Mouse (Mus musculus) neural tube, embryonic 10.5 days (tissue): Measurements from ENCODE around the gene Kcnj4.
A peak's percentile ranks its signal among the peaks of the same experiment; 100 is the strongest.

ENCODE experiments used
- DNase-seq: peaks from one replicate; pipeline ENCODE4 v3.0.0-alpha.2; 2017; ENCODE audit warnings: low spot score; ENCODE audit errors: extremely low spot score

Kcnj4 gene

DNA sequence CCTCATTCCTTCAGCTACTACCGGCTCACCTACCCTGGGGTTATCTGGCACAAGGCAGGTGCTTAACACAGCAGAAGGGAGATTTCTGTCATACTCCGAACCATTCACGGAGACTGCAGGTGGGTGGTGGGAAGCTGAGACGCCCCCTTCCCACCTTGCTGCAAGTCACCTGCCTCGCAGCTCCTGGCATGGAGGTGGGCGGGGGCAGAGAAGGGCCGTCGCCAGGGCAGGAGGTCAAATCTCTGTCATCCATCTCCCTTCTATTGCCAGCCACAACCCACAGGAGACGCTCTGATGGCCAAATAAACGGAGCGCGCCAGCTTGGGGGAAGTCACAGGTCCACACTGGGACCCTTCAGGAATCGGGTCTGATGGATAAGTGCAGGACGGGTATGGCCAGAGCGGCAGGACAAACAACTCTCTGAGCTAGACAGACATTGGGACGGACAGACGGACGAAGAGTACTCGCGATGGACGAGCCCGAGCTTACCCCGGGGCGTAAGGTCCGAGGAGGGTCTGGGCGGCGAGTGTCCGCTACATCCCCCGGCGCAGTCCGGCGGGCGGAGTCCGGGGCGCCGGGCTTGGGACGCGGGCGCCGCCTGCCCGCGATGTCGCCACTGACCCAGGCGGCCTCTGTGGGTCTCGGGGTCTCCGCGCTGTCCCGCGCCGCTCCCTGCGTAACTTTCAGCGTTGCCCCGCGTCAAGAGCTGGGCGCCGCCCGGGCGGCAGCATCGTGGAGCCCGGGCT is at the start of gene Kcnj4:
TSS of gene Kcnj4 (minus strand) at position 535 of the 746 bp plus-strand sequence.
- DNase-seq, result peak; percentile 57

DNA sequence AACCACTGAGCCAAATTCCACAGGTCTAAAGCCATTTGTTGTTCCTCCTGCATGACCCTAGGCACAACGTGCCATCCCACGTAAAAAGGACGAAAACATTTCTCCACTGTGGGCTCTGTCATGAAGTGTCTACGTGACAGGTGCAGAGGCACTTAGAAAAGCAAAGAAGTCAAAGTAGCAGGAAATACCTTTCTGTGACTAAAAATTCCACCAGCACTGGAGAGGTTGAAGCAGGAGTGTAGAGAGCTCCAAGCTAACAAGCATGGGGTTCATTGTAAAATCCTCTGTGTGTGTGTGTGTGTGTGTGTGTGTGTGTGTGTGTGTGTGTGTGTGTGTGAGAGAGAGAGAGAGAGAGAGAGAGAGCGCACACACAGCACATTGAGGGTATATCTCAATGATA is 47.5 kb upstream of the Kcnj4 start:
- no peak for DNase-seq

DNA sequence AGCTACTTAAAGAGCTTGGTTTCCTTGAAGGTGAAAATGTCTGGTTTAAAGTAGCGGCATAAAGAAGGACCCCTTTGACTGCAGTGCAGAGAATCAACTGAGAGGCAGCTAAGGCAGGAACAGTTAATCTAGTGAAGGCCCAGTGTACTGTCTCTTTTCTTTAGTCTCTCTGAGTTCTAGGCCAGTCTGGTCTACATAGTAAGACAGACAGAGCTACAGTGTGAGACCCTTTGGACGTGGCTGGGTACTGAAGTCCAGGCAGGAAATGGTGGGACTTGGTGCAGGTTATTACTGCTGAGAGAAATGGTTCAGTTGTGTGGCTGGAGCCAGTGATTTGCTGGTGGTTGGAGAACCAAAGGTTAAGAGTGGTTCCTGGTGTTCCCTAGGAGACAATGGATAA is 43.2 kb upstream of the Kcnj4 start:
- no peak for DNase-seq

DNA sequence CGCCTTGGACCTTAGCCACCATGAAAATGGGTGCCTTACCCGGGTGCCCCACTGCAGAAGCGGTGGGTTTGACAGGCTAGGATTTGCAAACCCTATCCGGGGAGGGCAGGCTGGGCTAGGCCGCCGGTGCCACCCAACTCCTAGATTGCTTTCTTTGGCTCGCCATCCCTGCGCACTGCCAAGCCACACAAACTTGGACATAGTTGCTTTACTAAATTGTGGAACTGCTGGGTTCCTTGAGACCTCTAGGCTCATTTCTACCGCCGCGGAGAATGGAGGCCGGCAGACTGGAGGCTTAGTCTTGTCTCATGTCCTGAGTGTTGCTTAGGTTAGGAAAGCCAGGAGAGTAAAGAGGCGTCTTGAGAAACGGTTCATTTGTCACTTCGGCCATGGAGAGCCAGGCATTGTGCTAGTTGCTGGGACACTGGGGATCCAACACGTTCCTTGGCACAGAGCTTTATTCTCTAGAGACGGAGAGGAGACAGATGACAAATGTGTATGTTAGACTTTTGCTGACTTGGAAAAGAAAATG is 42.3 kb upstream of the Kcnj4 start:
- no peak for DNase-seq

DNA sequence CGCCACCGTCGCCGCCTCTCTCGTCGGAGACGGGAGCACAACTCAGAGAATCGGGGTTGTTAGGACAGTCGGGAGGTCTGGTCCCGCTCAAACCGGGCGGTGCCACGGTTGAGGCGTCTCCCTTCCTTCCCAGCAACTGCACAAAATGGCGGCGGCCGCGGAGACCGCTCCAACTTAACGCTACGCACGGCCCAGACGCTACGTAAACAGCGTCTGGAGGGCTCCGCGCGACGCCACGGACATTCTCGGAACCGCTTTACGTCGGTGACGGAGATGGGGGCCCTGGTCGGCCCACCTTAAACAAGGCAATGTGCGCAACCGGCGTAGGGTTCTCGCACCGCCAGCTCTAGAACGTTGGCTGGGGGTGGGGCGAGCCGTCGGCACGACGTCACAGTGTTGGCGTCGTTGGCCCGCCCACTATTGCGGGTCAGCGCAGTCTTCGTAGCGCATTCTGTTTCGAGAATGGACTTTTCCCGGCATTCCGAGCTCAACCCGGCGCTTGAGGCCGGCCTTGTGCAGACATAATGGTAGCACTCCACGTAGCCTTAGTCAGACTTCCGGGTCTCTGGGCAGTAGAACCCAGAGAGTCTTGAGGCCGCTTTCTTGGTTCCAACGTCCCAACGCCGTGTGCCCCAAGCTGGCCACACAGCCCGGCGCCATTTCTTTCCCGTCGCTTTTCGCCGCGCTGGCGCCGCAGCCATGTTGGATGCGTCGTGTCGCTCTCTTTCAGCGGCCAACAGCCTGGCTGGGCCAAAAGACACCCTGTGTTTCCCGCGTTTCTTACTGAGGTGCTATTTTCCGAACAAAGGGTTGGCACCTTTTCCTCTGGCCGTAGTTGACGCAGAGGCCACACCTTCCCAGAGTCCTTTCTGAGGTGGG is 41.6 kb upstream of the Kcnj4 start, which contains the start of gene Ddx17:
TSS of gene Ddx17 (minus strand) at position 332 of the 879 bp plus-strand sequence.
- DNase-seq, result peak; percentile 100

DNA sequence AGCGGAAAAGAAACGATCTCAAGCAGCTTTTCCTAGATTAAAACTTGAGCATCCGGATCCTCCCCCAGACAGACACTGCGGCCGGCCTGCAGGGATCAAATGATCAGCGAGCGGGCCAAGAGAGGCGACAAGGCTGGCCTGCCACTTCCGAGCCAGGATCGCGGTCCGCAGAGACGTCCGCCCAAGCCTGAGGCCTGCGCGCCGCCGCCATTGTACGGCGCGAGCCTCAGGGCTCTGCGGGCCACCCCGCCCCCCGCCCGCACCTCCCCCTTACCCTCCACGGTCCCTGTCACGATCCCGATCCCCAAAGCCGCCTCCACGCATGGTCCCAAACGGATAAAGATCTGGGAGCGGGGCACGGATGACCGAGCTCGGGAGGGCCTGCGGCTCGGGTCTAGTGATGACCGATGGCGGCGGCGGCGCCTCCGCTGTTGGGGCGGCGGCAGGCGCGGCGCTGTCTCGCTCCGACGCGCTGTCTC is 40.9 kb upstream of the Kcnj4 start:
- no peak for DNase-seq

DNA sequence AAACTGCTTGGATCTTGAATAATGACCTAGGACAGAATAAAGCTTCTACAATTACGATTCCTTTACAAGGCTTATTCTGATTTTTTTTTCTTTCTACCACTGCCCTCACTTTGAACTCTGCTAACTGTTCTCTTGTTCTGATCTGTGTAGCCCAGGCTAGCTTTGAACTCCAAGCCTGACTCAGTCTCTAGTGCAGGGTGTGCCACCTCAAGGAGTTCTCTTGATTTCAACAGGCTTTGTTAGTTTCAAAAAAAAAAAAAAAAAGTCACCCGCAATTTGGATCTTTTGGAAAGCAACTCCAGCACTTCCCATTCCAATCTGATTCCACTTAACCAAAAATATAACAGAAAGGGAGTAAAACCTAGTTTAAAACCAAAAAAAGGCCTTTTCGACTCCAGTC is 40.5 kb upstream of the Kcnj4 start:
- DNase-seq, result no peak

DNA sequence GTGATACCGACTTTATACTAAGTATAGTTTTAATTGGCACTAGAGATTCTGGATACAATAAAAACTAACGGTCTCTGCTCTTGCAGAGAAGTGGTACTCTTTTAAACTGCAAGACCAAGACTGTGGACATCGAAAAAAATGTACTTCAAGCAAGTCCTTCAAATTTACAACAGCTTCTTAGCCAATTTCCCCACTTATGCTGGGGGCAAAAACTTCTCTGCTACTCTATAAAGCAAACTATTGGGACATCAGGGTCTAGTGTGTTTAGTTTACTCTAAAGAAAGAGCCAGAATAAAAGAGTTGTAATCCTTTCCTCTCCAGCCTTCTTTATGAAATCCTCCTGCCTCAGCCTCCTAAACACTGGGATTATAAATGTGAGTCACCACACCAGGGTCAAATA is 38.9 kb upstream of the Kcnj4 start:
- no peak for DNase-seq

DNA sequence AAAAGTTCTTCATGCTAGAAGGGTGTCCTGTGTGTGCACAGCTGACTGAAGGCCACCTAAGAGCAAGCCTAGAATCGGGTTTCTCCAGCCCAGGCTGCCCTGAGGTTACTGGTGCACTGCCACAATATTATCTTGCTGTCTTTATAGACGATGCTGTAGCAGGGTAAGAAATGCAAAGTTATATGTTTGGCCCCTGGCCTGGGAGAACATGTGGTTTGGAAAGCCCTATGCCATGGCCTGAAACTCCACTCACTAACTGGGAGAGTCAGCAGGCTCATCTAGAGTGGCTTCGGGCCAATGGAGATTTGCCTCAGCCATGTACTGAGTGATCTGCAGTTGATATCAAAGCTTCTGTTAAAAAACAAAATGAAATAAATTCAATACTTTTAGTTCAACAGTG is 28.8 kb upstream of the Kcnj4 start:
- DNase-seq, result no peak

DNA sequence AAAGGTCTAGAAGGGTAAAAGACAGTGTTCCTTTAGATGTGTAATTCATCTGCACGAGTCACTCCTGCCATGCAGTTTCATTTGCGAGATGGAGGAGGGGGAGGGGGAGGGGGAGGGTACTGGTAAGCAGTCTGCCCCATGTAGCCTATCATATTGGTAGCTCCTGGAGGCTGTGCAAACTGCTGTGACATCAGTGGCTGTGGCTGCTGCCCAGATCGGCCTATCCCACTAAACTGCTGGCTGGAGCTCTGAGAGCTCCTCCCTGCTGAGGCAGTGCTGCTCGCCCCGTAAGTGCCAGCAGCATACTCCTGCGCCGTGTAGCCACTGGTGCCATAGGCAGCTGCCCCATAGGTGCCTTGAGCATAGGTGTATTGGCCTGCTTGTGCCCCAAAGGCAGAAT is 24.9 kb upstream of the Kcnj4 start:
- no peak for DNase-seq

DNA sequence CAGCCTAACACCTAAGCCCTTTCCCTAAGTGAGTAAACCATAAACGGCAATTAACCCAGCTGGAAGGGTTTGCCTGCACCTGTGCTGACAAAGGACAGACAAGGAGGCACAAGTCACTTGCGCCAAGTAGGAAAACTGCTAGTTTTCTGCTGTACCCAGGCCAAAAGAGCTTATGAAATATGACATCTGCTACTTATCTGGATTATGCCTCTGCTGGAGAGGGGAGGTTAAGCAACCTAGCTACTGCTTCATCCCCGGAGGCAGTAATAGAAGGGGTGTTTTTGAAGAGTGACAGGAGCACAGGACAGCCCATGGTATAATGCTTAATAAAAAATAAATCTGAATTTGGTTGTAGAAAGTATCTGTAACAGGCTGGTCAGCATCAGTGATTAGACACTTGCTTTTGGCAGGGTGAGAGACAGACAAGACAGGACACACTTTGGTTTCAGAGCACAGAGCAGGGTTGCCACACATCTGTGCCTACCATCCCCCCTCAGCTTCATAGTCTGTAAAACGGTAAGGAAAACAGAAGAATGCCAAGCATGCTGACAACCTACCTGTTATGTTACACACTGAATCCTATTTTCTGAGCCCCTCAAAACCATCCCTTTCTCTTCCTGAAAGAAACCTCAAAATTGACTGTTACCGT is 23.1 kb upstream of the Kcnj4 start:
- peak; percentile 13 for DNase-seq

DNA sequence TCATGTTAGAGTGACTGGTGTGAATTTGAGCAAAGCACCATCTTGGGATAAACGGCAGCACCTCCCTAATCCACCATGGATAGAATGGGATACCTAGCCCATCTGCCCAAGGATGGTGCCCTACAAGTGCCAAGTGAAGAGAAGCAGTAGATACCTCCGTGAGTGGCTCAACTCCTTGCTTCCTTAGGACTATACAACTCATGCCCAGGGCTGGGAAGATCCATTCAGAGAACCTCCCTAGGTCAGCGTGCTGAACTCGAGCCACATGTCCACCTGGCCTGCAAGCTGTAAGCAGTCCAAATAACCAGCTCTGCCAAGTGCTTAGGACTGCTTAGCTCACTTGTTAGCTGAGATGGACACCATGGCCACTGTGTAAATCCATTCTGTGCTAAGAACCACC is 22.2 kb upstream of the Kcnj4 start:
- peak; percentile 34 for DNase-seq

DNA sequence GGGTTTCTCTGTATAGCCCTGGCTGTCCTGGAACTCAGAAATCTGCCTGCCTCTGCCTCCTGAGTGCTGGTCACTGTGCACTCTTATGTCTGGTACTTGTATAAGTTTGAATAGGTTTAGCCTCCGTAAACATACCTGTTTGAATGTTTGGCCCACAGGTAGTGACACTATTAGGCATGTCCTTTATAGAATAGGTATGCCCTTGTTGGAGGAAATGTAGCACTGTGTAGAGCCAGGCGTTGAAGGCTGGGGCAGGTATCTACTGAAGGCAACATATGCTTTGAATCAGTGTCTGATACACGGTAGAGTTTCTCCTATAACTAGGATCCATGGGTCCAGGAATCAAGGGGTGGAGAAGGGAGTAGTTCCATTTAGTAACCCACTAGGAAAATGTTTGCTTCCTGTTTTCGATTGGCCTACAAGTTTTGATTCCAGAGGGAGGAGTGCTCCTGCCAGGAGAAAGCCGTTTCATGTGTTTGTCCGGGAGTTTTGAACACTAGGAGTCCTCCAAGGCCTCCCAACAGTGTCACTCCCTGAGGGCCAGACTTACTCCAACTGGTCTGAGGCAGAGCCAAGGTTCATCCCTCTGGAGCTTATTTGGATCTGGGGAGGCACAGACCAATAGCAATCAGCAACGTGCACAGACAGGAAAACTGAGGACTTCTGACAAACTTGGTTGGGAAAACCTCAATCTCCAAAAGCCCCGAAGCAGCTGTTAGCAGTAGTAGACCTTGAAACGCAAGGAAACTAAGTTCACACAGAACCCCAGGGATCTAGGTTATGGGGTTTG is 21.1 kb upstream of the Kcnj4 start:
- no peak for DNase-seq

DNA sequence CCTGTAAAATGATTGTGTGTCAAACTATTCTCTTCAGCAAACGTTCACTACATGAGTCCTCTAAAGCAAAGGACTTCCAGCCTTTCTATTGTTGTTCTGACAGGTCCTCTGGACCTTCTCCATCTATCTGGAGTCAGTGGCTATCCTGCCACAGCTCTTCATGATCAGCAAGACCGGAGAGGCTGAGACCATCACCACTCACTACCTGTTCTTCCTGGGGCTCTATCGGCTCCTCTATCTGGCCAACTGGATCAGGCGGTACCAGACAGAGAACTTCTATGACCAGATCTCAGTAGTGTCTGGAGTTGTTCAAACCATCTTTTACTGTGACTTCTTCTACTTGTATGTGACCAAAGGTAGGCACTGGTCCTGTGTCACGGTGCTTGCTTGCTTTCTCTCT is 20.5 kb upstream of the Kcnj4 start:
- no peak for DNase-seq

DNA sequence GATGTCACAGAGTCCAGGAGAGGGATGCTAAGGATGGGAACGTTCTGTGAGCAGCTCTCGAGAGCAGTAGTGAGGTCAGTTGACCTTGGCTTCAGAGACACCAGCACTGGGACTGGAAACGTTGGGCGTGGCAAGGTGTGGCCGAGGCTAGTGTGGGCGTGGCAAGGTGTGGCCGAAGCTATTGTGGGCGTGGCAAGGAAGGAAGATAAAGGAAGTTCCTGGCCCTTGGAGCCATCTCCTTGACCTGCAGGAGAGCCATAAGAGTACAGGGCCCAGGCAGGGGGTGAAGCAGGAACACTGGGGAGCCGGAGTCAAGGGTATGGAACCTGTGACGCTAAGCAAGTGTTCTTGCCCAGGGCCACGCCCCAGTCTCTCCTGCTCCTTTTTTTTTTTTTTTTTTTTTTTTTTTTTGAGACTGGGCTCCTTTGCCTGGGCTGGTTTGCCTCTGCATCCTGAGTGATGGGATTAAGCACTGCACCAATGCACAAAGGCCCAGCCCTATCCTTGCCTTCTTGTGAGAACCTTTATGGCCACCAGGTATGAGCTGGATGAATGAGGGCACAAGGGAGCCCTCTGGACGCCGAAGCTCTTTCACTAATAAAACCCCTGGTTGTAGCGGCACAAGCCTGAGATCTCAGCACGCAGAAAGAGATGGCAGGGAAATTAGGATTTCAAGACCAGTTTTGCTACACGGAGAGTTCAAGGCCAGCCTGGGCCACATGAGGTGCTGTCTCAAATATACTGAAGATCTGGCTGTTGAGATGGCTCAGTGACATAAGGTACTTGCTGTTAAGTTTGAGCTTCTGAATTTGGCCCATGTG is 14.6 kb upstream of the Kcnj4 start:
- no peak for DNase-seq

DNA sequence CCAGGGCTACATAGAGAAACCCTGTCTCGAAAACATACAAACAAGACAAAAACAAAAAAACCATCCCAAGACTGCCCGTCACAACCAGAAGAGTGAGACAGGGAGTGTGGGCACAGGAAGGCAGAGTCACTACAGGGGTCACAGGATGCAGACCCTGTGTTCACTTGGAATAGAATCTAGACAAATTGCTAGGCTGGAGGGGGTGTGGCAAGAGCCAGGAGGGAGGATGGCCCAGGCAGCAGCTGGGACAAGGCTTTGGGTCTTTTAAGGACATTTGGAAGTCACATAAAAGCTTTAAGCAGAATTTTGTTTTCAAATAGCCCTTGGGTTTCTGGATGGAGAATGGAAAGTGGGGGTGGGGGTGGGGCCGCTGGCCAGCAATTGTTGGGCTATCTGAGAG is 13.5 kb upstream of the Kcnj4 start:
- no peak for DNase-seq

DNA sequence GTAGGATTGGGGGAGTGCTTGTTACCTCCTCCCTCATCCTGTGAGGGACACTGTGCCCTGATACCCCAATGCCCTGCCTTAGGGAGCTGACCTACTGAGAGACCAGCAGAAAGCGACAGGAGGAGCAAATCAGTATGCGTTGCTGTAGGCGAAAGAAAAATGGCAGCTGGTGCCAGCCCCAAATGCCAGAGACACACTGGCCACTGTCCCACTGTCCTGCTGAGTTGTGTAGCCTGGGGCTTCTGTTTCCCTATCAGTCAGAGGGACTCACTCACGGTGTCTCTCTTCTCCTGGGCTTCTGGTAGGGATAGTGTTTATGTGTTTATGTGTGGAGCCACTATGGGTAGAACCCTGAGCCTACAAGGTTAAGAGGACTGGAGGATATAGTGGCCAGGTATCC is 12.7 kb upstream of the Kcnj4 start:
- DNase-seq, result no peak

DNA sequence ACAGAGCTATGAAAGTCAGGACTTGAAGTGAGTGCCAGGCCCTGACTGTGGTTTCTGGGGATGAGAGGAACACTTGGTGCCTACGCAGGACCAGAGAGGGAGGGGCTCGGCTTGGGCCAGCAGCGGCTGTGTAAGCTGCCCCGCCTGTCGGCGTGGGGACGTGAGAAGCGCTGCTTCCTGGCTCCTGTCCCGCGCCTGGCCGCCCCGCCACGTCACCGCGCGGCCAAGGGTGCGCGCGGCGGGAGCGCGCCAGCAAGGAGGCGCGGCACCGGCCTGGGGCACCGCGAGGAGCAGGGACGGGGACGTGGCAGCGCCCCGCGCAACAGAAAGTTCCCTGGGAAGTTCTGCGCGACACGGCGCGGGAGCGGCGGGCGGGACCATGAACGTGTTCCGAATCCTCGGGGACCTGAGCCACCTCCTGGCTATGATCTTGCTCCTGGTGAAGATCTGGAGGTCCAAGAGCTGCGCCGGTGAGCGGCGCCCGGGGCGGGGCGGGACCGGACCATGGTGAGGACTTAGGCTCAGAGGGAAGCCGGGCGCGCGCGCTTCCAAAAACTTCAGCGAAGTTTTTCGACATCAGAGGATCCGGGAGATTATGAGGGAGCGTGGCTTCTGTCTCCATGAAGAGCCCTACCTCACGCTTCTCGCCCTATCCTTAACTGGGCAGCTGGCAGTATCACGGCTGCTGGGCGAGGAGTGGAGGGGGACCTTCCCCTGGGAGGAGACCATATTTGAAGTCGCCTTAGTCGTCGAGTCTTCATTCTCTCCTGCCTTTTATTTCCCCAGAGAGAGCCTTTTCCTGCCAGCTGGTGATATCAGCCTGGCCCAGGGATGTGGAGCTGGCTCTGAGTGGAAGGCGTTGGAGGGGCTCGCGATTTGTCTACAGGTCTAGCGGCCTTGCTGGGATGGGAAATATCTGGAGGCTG is 11.4 kb upstream of the Kcnj4 start, which contains the start of gene Kdelr3:
TSS of gene Kdelr3 (plus strand) at position 241 of the 926 bp plus-strand sequence.
- peak; percentile 58 for DNase-seq

DNA sequence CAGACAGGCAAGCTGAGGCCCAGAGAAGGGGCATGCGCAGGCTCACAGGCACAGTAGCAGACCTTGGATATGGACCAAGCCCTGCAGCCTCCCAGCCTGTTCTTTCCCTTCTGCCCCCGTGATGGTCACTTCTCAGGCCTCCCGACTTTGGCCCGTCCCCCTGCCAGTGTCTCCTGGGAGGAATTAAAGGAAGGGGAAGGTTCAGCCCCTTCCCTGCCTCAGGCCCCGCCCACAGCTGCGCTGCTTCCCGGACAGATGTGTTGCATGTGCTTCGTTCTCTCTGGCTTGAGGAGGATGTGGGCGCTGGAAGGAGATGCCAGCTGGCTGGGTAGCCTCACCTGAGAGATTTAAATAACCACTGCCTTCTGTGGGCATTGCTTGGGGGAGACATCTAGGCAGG is 8.9 kb upstream of the Kcnj4 start:
- no peak for DNase-seq
